Mouse (Mus musculus) ovary, adult 18-20 months (tissue): ENCODE results near the gene Pcsk5.
"Not testable (repeated sequence)": the region's sequence is repeated elsewhere in the genome, so short reads cannot be mapped to it uniquely, and the experiment has no call there.

ENCODE experiments used
- DNase-seq: peaks from one replicate; pipeline ENCODE4 v3.0.0; 2022; ENCODE audit warnings: low spot score, mixed read lengths

Gene Pcsk5

DNA sequence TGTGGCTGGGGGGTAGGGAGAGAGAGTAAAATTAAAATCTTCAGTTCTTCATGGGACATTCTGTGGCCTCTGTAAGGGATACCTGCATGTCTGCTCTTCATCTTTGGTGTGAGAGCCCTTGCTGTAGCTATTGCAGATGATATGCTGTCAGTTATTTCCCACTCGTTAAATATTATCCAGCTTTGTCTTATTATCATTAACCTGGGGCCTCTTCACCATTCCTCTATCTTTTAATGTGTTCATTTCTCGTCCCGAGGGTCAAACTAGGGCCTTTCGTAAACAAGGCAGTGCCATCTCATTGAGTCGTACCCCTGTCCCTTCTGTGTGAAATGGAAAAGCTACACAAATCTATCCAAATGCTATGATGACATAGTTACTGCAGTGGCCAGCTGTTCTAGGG is 361.4 kb downstream of the Pcsk5 start:
- DNase-seq: no peak

GRCm38 (mm10) chr19:17473138-17473537 is 364.3 kb downstream of the Pcsk5 start:
- DNase-seq: not testable (repeated sequence)

- DNase-seq: no peak
Observed at GRCm38 (mm10) chr19:17471861-17472260, 365.6 kb downstream of the Pcsk5 start.

GRCm38 (mm10) chr19:17471196-17471595 is 366.2 kb downstream of the Pcsk5 start:
- DNase-seq: no peak

- no peak for DNase-seq
Observed at GRCm38 (mm10) chr19:17467556-17468211, 369.7 kb downstream of the Pcsk5 start.

- no peak for DNase-seq
Observed at GRCm38 (mm10) chr19:17452001-17452400, 385.4 kb downstream of the Pcsk5 start.

DNA sequence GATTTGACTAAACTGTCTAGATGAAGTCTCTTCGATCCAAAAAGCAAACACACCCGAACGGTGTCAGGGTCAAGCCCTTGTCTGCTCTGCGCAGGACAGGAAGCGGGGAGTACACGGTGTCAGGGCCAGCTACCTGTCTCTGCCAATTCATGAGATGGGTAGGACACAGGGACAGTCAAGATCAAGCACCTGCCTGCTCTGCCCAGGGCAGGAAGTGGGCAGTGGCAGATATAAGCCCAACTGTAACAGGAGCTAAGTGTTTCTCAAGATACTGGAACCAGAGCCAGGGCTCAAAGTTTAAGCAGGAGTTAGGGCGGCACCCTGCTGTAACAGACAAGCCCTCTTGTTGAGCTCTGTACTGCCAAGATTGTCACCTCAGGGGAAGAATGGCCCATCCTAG is 393.9 kb downstream of the Pcsk5 start:
- no peak for DNase-seq

DNA sequence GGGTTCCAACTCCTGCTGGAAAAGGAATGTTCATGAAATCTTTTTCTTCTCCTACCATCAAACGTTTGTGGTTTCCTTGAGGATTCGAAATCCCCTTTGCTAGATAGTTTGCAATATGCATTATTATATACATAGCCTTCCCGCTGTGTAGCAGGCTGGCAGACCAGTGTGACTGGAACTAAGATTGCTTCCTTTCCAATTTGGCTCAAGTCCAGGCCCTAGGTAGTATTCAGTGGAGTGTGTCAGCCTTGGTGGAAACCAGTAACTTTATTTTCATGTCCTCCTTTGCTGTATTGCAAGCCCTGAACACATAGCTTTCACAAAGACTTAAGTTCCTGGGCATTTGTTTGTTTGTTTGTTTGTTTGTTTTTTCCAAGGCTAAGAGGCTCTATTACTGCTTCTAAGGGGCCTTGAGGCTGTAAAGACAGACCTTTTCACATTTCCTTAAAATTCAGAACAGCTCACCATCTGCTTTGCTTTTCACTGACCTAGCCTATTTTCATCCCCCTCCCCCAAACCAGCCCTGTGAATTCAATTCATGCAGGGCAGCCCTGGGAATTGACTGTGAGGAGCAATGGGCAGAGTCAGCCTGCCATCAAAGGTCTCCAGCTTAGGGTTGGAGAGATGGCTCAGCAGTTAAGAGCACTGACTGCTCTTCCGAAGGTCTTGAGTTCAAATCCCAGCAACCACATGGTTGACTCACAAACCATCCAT is 397.8 kb downstream of the Pcsk5 start:
- no peak for DNase-seq

GRCm38 (mm10) chr19:17436651-17437050 is 400.8 kb downstream of the Pcsk5 start:
- no peak for DNase-seq

DNA sequence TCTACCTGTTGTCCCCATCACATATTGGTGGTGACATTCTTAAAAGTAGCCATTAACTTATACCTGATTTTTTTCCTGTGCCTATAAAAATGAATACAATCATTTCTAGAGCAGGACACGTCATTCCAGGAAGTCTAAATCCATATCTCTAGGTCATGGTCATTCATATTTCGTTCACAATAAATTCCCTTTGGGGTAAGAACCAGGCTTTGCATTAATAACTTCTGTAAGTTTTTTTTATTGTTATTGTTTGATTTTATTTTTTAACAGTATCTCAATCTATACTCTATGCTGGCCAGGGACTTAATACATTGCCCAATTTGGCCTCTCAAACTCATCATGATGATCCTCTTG is 408.9 kb downstream of the Pcsk5 start:
- no peak for DNase-seq

GRCm38 (mm10) chr19:17427824-17428560 is 409.4 kb downstream of the Pcsk5 start:
- DNase-seq: no peak

DNA sequence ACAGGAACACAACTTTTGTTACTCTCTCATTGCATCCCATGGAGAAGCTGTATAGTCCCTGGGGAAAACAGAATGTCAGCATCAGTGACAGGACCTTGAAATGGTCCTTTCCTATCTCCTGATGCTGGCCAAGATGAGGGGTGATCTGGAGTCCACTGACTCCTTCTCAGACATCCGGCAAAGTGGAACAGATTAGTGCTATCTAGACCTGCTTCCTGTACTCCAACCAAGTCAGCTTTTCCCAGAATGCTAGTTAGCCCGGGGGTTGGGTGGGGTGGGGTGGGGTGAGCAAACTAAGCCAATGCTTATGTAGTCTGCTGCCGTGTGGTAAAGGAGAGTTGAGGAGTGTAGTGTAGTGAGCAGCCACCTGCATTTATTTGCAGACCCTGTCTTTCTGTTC is 414.1 kb downstream of the Pcsk5 start:
- DNase-seq: no peak

GRCm38 (mm10) chr19:17417855-17418254 is 419.6 kb downstream of the Pcsk5 start:
- no peak for DNase-seq

DNA sequence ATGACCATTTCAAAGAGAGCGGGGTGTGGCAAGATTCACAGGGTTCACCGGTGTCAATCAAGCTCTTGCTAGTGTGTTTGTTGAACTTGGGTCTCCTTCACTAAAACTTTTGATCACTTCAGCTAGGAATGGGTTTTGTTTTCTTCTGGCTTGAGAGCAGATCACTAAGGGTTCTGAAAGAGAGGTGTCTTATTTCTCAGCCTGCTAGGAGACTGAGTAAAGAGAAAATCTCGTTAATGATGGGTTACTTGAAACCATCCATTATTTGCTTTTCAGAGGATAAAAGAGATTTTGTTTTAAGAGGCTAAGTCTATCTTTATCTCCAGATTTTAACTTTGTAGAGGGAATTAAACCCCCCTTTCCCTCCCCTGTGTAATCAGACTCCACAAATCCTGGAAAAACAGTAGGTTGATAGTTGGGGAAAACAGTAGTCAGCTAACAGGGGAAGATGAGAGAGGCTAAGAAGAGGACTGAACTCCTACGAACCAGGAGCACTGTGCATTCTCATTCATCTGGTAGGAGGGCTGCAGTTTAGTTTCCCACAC is 424.4 kb downstream of the Pcsk5 start:
- DNase-seq: no peak

DNA sequence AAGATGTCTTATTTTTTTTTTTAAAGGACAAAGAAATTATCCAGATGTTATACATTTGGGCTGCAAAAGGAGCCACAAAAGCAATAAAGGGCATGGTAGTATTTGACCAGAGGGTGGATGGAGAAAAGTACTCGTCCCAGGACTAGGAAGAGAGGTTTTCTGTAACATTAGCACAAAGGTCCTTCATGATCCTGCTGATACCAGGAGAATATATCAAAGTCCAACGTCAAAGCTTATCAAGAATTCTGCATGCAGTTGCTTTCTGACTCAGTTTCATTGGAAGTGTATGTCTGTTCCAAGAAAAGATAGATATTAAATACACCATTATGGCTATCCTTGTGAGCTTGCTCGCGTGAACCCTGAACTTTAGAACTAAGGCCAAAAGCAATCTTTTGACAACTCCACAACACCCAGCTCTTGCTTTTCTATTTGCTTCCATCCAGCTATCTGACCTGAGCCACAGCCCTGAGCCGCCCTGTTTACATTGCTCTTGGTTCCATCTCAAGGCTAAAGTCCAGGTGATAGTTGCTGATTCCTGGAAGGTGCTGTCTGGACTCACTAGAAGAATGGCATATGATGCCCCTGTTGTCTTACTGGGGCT is 426.9 kb downstream of the Pcsk5 start:
- no peak for DNase-seq

DNA sequence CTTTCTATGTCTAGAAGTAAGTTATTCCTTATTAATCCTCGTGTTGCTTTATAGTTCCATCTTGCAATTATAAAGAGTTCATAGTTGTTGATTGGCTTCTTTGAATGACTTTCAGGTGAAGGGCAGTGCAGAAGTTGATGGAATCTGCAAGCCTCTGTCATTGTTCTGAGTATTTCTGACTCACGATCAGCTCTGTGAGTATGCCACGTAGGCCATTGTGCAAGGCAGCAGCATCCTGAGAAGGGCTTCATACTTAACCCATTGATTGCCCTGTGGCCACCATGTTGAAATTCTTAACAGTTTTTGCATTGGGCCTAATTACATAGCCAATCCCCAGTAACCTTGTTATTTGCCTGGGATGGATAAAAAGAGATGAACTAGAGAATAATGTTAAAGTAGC is 428.1 kb downstream of the Pcsk5 start:
- no peak for DNase-seq

- DNase-seq: no peak
Observed at GRCm38 (mm10) chr19:17408591-17408990, 428.8 kb downstream of the Pcsk5 start.

DNA sequence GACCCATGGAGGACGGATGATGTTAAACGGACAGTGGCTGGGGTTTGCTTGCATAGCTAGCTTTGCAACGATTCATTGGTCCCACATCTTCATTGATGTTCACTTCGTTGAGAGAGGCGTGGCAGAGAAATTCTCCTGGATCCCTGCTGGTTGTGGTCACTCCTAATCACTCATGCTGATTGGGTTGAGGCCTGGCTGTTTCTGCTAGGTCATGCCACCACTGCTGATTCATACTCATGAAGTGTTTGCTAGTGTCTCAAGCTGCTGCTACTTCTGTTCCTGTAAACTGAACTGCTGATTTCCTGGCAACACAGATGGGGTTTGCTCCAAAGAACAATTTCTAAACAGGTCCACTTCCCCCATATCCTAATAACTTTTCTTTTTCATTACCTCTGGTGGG is 430.6 kb downstream of the Pcsk5 start:
- DNase-seq: no peak

DNA sequence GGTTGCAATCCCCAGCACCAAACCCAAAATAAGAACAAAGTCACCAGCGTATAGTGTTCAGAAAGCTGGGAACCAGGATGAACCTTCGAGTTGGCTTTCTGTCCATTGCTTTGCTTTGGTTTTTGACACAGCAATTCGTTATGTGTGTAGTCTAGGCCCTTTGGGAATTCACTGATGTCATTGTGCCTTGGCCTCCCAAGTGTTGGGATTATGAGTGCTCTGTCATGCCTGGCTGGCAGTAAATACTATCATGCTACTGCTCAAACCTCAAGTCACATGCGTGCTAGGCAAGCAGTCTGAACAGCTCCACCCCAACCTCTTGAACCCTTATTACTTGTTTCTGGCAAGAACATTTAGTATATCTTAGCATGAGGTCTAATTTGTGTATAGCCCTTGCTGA is 434.3 kb downstream of the Pcsk5 start:
- no peak for DNase-seq

DNA sequence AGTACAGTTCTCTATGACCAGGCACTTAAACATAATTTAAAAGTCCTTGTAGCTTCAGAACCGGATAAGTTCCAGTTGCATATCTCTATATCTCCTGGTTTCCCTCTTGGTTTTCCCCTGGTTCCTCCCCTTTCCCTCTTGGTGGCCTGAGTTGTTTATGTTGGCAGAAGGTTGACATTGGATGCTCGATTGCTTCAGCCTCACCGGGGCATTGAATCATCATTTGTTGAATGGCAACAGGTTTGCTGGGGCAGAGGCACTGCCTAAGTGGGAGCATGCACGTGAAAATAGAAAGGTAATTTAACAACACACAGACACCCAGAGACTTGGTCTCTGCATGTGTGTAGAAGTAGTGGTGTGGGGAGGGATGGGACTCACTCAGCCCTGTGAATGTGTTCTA is 436.9 kb downstream of the Pcsk5 start:
- DNase-seq: no peak

GRCm38 (mm10) chr19:17399965-17400364 is 437.5 kb downstream of the Pcsk5 start:
- no peak for DNase-seq

- DNase-seq: no peak
Observed at GRCm38 (mm10) chr19:17397922-17398321, 439.5 kb downstream of the Pcsk5 start.

DNA sequence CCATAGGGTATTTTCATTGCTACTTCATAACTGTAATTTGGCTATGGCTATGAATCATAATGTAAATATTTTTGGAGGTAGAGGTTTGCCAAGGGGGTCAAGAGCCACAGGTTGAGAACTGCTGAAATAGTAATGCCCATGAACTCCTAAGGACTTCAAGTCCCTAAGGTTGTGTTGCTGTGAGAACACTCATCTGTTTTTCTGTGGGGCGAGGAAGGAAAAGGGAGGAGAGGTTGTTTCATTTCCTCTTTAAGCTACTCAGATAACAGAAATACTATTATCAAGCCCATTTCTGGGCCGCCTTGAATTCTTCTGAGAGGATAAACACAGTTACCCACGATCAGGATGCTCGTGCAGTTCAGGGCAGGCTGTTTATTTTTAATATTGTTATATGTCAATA is 440.6 kb downstream of the Pcsk5 start:
- DNase-seq: no peak
